Mouse (Mus musculus): ENCODE results near the gene Scn3a. TPM values are rescaled to one million over a fixed set of nuclear protein-coding genes. Genes with fewer than 3 reads are reported as not detected.

The Scn3a gene
- total RNA-seq (2021): 6.2 and 8.2 TPM in 2 replicates
- long read RNA-seq, experiment 1, partial matches to known transcripts: 0 of 1 reads
- long read RNA-seq, experiment 1, other reads (novel, unspliced or antisense): 1 of 1 reads
- long read RNA-seq, experiment 2: 0 reads

- DNase-seq: peak; percentile 32
These were observed at the start of gene Scn3a for GRCm38 (mm10) chr2:65566793-65567787. TSS of gene Scn3a (minus strand) at chr2:65567627.

GRCm38 (mm10) chr2:65611887-65612286, 44.5 kb upstream of the Scn3a start:
- no peak for DNase-seq

GRCm38 (mm10) chr2:65607813-65608212, 40.4 kb upstream of the Scn3a start:
- no peak for DNase-seq

GRCm38 (mm10) chr2:65587679-65588078, 20.3 kb upstream of the Scn3a start:
- DNase-seq: no peak

GRCm38 (mm10) chr2:65567925-65568324, 498 bp upstream of the Scn3a start:
- DNase-seq: no peak

GRCm38 (mm10) chr2:65563898-65564297, 3.5 kb downstream of the Scn3a start:
- no peak for DNase-seq

GRCm38 (mm10) chr2:65557719-65558118, 9.7 kb downstream of the Scn3a start:
- no peak for DNase-seq

GRCm38 (mm10) chr2:65554662-65555061, 12.8 kb downstream of the Scn3a start:
- no peak for DNase-seq

- no peak for DNase-seq
These were observed 14.0 kb downstream of the Scn3a start for GRCm38 (mm10) chr2:65553473-65553872.

- no peak for DNase-seq
These were observed 14.7 kb downstream of the Scn3a start for GRCm38 (mm10) chr2:65552727-65553126.

GRCm38 (mm10) chr2:65552222-65552621, 15.2 kb downstream of the Scn3a start:
- DNase-seq: peak; percentile 71

- DNase-seq: peak; percentile 9
These were observed 15.7 kb downstream of the Scn3a start for GRCm38 (mm10) chr2:65551736-65552135.

- no peak for DNase-seq
These were observed 16.9 kb downstream of the Scn3a start for GRCm38 (mm10) chr2:65550564-65550963.

GRCm38 (mm10) chr2:65548665-65549064, 18.8 kb downstream of the Scn3a start:
- DNase-seq: no peak

GRCm38 (mm10) chr2:65547341-65547740, 20.1 kb downstream of the Scn3a start:
- DNase-seq: no peak

- DNase-seq: no peak
These were observed 24.4 kb downstream of the Scn3a start for GRCm38 (mm10) chr2:65542906-65543592.

- no peak for DNase-seq
These were observed 25.6 kb downstream of the Scn3a start for GRCm38 (mm10) chr2:65541781-65542180.

GRCm38 (mm10) chr2:65538436-65538835, 29.0 kb downstream of the Scn3a start:
- no peak for DNase-seq

GRCm38 (mm10) chr2:65532127-65532854, 35.1 kb downstream of the Scn3a start:
- DNase-seq: no peak

GRCm38 (mm10) chr2:65529148-65529547, 38.3 kb downstream of the Scn3a start:
- DNase-seq: no peak

GRCm38 (mm10) chr2:65516703-65517102, 50.7 kb downstream of the Scn3a start:
- DNase-seq: no peak

GRCm38 (mm10) chr2:65508217-65508616, 59.2 kb downstream of the Scn3a start:
- DNase-seq: no peak
